In the genomic region with DNA sequence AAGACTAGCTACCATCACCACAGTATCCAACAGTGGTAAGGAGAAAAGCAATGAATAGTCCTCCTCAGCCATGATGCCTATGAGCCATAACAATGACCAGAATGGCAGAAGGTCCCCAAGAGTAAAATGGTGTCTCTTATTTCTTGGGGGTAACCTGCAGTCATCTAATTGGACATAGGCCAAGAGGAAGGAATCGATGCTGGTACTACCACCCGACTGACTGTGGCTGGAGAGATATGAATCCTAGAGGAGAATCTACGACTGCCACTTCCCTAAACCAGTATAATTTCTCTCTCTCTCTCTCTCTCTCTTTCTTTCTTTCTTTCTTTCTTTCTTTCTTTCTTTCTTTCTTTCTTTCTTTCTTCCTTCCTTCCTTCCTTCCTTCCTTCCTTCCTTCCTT, we compare ENCODE assay signal across 20 mouse cellular contexts.
"Had no signal": no experiment of that assay in that cellular context is flagged by ENCODE, and none has a peak within 500 bp of the region (broad histone marks: within the 10 kb centered on the region; RNA-seq: fewer than 3 reads in every experiment).

No protein-coding gene starts in this region.

- ATAC-seq: lung, postnatal 0 days; midbrain, embryonic 13.5 days; midbrain, embryonic 15.5 days had no signal

- H3K9ac ChIP-seq: liver, embryonic 15.5 days; liver, postnatal 0 days; lung, embryonic 15.5 days; midbrain, embryonic 13.5 days; midbrain, embryonic 15.5 days; neural tube, embryonic 13.5 days; neural tube, embryonic 15.5 days had no signal

- H3K27ac ChIP-seq: lung, embryonic 15.5 days; macrophage; midbrain, embryonic 10.5 days; midbrain, embryonic 13.5 days; midbrain, embryonic 15.5 days; neural tube, embryonic 13.5 days; neural tube, embryonic 15.5 days had no signal

- H3K4me1 ChIP-seq: lung, embryonic 15.5 days; midbrain, embryonic 10.5 days; midbrain, embryonic 15.5 days had no signal

- DNase-seq: liver, postnatal 0 days; lung, adult 2 months; lung, postnatal 14 days; lung, postnatal 36 days; retina, postnatal 1 day; right cerebral cortex, adult 18-20 months; spleen, adult 18-20 months; thymus, adult 18-20 months; thymus, postnatal 14 days; thymus, postnatal 36 days had no signal

- H3K27me3 ChIP-seq: liver, embryonic 15.5 days; lung, embryonic 15.5 days; midbrain, embryonic 13.5 days; midbrain, embryonic 15.5 days; neural tube, embryonic 13.5 days; neural tube, embryonic 15.5 days had no signal

- H3K9me3 ChIP-seq: liver, embryonic 15.5 days; lung, embryonic 15.5 days; midbrain, embryonic 10.5 days; midbrain, embryonic 13.5 days; midbrain, embryonic 15.5 days; neural tube, embryonic 13.5 days; neural tube, embryonic 15.5 days had no signal

- H3K4me2 ChIP-seq: lung, embryonic 15.5 days; midbrain, embryonic 13.5 days; midbrain, embryonic 15.5 days; neural tube, embryonic 13.5 days; neural tube, embryonic 15.5 days had no signal

- H3K4me3 ChIP-seq: liver, embryonic 15.5 days; lung, embryonic 15.5 days; midbrain, embryonic 10.5 days; midbrain, embryonic 13.5 days; midbrain, embryonic 15.5 days; myocyte; neural tube, embryonic 13.5 days; neural tube, embryonic 15.5 days had no signal
